Mouse (Mus musculus) liver, embryonic 16.5 days (tissue): ENCODE results near the gene Rnf167. TPM values are rescaled to one million over a fixed set of nuclear protein-coding genes. Genes with fewer than 3 reads are reported as not detected.

Experiments used
- ATAC-seq: fragments of 200-750 bp; cut with Nextera tagmentation; 2 replicates; pipeline ENCODE4 v1.8.0; 2017; ENCODE audit warnings: low read depth, mild to moderate bottlenecking, moderate number of reproducible peaks, moderate library complexity
- H3K27ac ChIP-seq: fragments of 300-500 bp; sonication (generic); 2 replicates; pipeline ENCODE4 v1.5.1; 2014; ENCODE audit warnings: mild to moderate bottlenecking, low read length
- H3K27me3 ChIP-seq: fragments of 300-500 bp; sonication (generic); 2 replicates; pipeline ENCODE4 v1.6.1; 2014; ENCODE audit warnings: low read depth, low read length, mixed read lengths; ENCODE audit not compliant: control insufficient read depth, insufficient read depth
- H3K36me3 ChIP-seq: fragments of 300-500 bp; sonication (generic); 2 replicates; pipeline ENCODE4 v1.6.1; 2014; ENCODE audit warnings: mild to moderate bottlenecking; ENCODE audit not compliant: control insufficient read depth, insufficient read depth
- H3K4me1 ChIP-seq: fragments of 300-500 bp; sonication (generic); 2 replicates; pipeline ENCODE4 v1.6.1; 2014; ENCODE audit warnings: low read depth, low read length, mixed read lengths; ENCODE audit not compliant: control insufficient read depth
- H3K4me2 ChIP-seq: fragments of 300-500 bp; sonication (generic); 2 replicates; pipeline ENCODE4 v1.6.1; 2014; ENCODE audit warnings: low read depth, low read length, mixed read lengths
- H3K4me3 ChIP-seq: fragments of 300-500 bp; sonication (generic); 2 replicates; pipeline ENCODE4 v1.5.1; 2014; ENCODE audit warnings: low read depth, mild to moderate bottlenecking, low read length
- H3K9ac ChIP-seq: fragments of 300-500 bp; sonication (generic); 2 replicates; pipeline ENCODE4 v1.6.1; 2014; ENCODE audit warnings: low read depth, low read length
- H3K9me3 ChIP-seq: fragments of 300-500 bp; sonication (generic); replicated peaks from 2 replicates; pipeline ENCODE4 v1.6.1; 2016; ENCODE audit warnings: low read length; ENCODE audit not compliant: control insufficient read depth
- WGBS: fragments of 180-500 bp; shearing (Covaris S2); extraction: QIAGEN DNeasy Blood & Tissue Kit; methylation state at CpG from one replicate; pipeline ENCODE4 v1.1.7; 2014; ENCODE audit not compliant: insufficient replicate concordance; 5-methylcytosine and 5-hydroxymethylcytosine counted together
- polyA plus RNA-seq: library from polyadenylated mRNA; unstranded; fragments of >200 nt; fragmentation: Nextera tagmentation; extraction: Ambion mirVana; gene quantifications from 2 replicates; pipeline ENCODE4 v1.2.1, GENCODE M21; 2015

The Rnf167 gene
- polyA plus RNA-seq, 1 experiment from 2014 or later = 79.6 TPM

DNA sequence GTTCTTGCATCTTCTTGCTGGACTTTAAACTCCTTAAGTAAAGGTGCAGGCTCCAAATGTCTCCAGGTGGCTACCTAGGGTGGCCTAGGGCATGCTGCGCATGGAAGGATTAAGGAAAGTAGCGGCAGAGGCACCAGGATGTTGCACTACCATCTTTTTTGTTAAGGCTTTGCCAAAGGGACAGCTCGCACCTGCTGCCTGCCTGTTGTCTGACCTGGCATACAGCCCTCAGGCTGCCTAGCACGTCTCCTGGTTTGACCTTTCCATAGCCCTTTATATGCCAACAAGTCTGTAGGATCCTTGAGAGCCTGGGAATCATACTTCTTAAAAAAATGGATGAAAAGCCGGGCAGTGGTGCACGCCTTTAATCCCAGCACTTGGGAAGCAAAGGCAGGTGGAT lies 4.0 kb upstream of the Rnf167 start:
- Histone ChIP-seq H3K4me2 (no peak overlapping the region), H3K27me3 (no peaks in the 10 kb centered on the region), H3K36me3 (peaks cover 13% of the 10 kb centered on the region), H3K9ac (no peak overlapping the region), H3K27ac (no peak overlapping the region), H3K9me3 (no peaks in the 10 kb centered on the region), H3K4me1 (peaks cover 36% of the 10 kb centered on the region), H3K4me3 (no peak overlapping the region)
- WGBS = 81% methylated on average over 6 of the region's 6 CpGs
- no peak for ATAC-seq

DNA sequence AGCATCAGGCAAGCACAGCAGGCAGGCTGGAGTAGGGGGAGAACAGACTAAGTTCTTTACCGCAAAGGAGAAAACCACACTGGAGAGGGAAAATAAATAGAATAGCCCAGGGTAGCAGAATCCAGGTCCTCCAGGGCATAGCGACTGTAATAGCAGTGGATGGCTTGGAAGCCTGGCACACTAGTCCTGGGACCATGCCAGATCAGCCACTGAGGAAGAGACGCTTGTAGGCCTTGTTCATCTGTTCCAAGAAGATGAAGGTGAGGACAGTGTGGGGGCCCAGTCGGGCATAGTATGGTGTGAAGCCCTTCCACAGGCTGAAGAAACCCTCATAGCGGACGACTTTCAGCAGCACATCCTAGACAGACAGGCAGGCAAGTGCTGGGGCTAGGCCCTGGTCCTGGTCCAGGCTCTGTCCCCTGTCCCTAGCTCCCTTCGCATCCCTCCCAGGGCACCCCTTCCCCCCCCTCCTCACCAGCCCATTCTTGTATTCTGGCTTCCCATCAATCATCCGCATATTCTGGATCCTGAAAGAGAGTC lies 2.4 kb upstream of the Rnf167 start:
- Histone ChIP-seq H3K4me1 (peaks cover 36% of the 10 kb centered on the region), H3K4me2 (no peak overlapping the region), H3K27me3 (no peaks in the 10 kb centered on the region), H3K4me3 (no peak overlapping the region), H3K9me3 (no peaks in the 10 kb centered on the region), H3K27ac (no peak overlapping the region), H3K9ac (no peak overlapping the region), H3K36me3 (peaks cover 21% of the 10 kb centered on the region)
- 85% methylated on average over 8 of the region's 8 CpGs for WGBS
- no peak for ATAC-seq

DNA sequence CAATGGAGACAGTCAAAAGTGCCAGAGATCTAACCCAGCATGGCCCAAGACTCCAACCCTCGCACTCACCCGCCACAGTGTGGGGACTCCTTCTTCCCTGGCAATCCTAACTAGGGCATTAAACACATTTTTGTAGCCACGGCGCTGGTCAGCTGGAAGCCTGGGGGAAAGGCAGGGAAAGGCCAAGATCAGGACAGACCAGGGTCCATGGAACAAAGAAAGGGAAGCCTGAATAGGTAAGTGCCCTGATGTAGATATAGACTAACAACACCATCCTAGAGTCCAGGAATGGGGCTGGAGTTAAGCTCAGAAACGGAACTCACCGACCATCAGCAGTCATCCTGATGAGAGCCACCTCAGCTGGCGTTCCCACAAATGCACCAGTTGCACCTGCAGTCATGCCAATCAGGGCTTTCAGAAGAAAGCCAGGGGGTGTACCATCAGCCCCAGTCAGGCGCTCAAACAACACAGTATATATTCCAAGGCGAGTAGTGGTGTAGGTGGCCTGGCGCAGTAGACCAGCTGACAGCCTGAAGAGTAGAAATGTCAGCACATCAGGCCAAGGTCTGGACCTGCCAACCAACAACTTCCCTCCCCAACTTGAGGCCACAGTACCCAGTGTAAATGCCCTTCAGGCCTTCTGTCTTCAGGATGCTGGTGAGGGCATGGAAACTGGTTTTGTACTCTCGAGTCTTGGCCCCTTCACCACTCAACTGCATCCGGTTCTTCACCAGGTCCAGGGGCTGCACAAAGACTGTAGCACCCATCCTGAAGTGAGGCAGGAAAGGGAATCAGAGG lies 1.4 kb upstream of the Rnf167 start:
- no peak overlapping the region; the same call in 1 of the 2 replicates for H3K27ac ChIP-seq
- peaks cover 41% of the 10 kb centered on the region for H3K4me1 ChIP-seq
- no peak for ATAC-seq
- no peaks in the 10 kb centered on the region for H3K9me3 ChIP-seq
- WGBS = 70% methylated on average over 12 of the region's 12 CpGs
- peak overlapping the region; percentile 97 for H3K4me3 ChIP-seq
- H3K4me2 ChIP-seq = peak overlapping the region; percentile 93
- no peaks in the 10 kb centered on the region for H3K27me3 ChIP-seq
- peaks cover 31% of the 10 kb centered on the region for H3K36me3 ChIP-seq
- H3K9ac ChIP-seq = peak overlapping the region; percentile 93

DNA sequence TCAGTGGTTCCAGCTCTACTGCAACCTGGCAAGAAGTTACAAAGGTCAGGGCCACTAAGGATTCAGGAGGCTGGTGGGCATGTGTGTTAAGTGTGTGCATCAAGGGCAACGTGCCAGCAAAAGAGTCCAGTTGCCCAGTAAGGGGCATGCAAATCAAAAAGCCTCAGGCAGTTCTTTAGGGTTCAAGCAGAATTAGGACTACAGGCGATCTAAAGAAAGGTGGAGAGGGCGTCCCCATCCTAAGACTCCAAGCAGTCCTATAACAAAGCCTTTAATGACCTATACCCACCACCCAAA lies 828 bp upstream of the Rnf167 start:
- H3K4me3 ChIP-seq = peak overlapping the region; percentile 97
- H3K4me2 ChIP-seq = peak overlapping the region; percentile 93
- peaks cover 47% of the 10 kb centered on the region for H3K4me1 ChIP-seq
- no peak for ATAC-seq
- H3K9me3 ChIP-seq = no peaks in the 10 kb centered on the region
- 16% methylated on average over 3 of the region's 3 CpGs for WGBS
- H3K27me3 ChIP-seq = no peaks in the 10 kb centered on the region
- H3K9ac ChIP-seq = peak overlapping the region; percentile 93
- peaks cover 37% of the 10 kb centered on the region for H3K36me3 ChIP-seq
- peak overlapping the region; percentile 99 for H3K27ac ChIP-seq

- peak overlapping the region; percentile 96 for H3K9ac ChIP-seq
- peak; percentile 11; the same call in 1 of the 2 replicates for ATAC-seq
- peak overlapping the region; percentile 79 for H3K4me2 ChIP-seq
- H3K36me3 ChIP-seq = peaks cover 52% of the 10 kb centered on the region
- no peaks in the 10 kb centered on the region for H3K9me3 ChIP-seq
- H3K4me1 ChIP-seq = peaks cover 63% of the 10 kb centered on the region
- peak overlapping the region; percentile 99 for H3K27ac ChIP-seq
- 2% methylated on average over 28 of the region's 28 CpGs for WGBS
- H3K4me3 ChIP-seq = peak overlapping the region; percentile 97
- no peaks in the 10 kb centered on the region for H3K27me3 ChIP-seq
Measured at GRCm38 (mm10) chr11:70647716-70648420, 833 bp downstream of the Rnf167 start.

- Histone ChIP-seq H3K27ac (peak overlapping the region; percentile 99), H3K36me3 (peaks cover 52% of the 10 kb centered on the region), H3K4me3 (peak overlapping the region; percentile 97), H3K27me3 (no peaks in the 10 kb centered on the region), H3K9me3 (no peaks in the 10 kb centered on the region), H3K4me1 (peaks cover 65% of the 10 kb centered on the region), H3K4me2 (peak overlapping the region; percentile 79), H3K9ac (peak overlapping the region; percentile 96)
- no peak for ATAC-seq
- WGBS = 20% methylated on average over 4 of the region's 4 CpGs
Measured at GRCm38 (mm10) chr11:70648512-70648911, 1.5 kb downstream of the Rnf167 start.

DNA sequence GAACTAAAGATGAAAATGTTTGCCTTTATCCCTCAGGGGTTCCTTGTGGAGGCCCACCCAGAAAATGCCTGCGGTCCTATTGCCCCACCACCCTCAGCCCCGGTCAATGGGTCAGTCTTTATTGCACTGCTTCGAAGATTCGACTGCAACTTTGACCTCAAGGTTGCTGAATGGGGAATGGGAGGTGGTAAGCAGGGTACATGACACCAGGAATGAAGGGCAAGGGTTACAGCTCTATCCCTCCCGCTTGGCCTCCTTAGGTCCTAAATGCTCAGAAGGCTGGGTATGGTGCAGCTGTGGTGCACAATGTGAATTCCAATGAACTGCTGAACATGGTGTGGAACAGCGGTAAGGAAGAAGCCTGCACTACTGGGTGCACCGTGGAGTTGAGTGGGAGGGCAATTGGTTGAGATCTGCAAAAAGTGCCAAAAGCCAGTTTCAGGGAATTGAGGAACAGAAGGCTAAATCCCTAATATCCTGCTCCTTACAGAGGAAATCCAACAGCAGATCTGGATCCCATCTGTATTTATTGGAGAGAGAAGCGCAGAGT lies 2.2 kb downstream of the Rnf167 start:
- H3K9me3 ChIP-seq = no peaks in the 10 kb centered on the region
- ATAC-seq = no peak
- peaks cover 48% of the 10 kb centered on the region for H3K36me3 ChIP-seq
- peak overlapping the region; percentile 97 for H3K4me3 ChIP-seq
- peaks cover 65% of the 10 kb centered on the region for H3K4me1 ChIP-seq
- peak overlapping the region; percentile 79 for H3K4me2 ChIP-seq
- WGBS = 70% methylated on average over 8 of the region's 8 CpGs
- peak overlapping the region; percentile 96 for H3K9ac ChIP-seq
- H3K27ac ChIP-seq = peak overlapping the region; percentile 99
- H3K27me3 ChIP-seq = no peaks in the 10 kb centered on the region

DNA sequence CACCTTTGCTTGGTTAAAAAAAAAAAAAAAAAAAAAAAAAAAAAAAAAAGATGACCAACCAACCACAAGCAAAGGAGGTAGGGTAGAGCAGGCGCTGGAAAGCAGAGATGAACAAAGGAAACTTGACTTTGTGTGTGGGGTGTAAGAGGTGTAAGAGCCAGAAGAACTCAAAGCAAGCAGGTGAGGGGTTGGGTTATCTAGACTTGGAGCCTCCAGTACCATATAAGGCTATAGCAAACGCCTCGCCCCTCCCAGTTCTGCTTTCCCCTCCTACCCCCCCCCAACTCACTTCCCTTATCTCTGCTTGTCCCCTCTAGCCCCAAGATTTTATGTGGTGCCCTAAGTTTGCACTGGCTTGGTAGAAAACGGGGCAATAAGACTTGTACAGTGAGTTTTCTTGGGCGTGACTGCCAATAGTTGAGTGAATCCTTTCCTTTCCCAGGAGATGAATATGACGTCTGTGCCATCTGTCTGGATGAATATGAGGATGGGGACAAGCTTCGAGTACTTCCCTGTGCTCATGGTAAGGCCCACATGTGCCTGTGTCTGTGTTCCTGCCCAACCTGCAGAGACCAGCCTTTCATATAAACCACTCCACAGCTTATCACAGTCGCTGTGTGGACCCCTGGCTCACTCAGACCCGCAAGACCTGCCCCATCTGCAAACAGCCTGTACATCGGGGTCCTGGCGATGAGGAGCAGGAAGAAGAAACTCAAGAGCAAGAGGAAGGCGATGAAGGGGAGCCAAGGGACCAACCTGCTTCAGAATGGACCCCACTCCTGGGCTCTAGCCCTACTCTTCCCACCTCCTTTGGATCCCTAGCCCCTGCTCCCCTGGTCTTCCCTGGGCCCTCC lies 3.5 kb downstream of the Rnf167 start:
- no peaks in the 10 kb centered on the region for H3K27me3 ChIP-seq
- peak overlapping the region; percentile 99 for H3K27ac ChIP-seq
- H3K4me3 ChIP-seq = peak overlapping the region; percentile 99
- no peaks in the 10 kb centered on the region for H3K9me3 ChIP-seq
- peaks cover 39% of the 10 kb centered on the region for H3K36me3 ChIP-seq
- peaks cover 66% of the 10 kb centered on the region for H3K4me1 ChIP-seq
- H3K9ac ChIP-seq = peak overlapping the region; percentile 38
- peak overlapping the region; percentile 92 for H3K4me2 ChIP-seq
- 35% methylated on average over 12 of the region's 12 CpGs for WGBS
- ATAC-seq = no peak
